Mouse (Mus musculus) G1E (cell line): Measurements from ENCODE around the gene Dock10.
"Not testable (repeated sequence)": the region's sequence is repeated elsewhere in the genome, so short reads cannot be mapped to it uniquely, and the experiment has no call there.

Source experiments
- CTCF ChIP-seq: IDR thresholded peaks from 2 replicates; pipeline ENCODE4 v1.5.1; 2012; ENCODE audit warnings: low read depth, low read length, inconsistent platforms, mixed read lengths
- GATA1 ChIP-seq: IDR thresholded peaks from 2 replicates; pipeline ENCODE4 v1.6.1; 2012; ENCODE audit warnings: borderline replicate concordance, low read length, inconsistent platforms, mixed read lengths
- GATA2 ChIP-seq: IDR thresholded peaks from 2 replicates; pipeline ENCODE4 v1.6.1; 2012; ENCODE audit warnings: low read depth, low read length, inconsistent platforms, borderline replicate concordance
- POLR2AphosphoS5 ChIP-seq: IDR thresholded peaks from 2 replicates; pipeline ENCODE4 v1.6.1; 2012; ENCODE audit warnings: low read depth, low read length, inconsistent platforms; ENCODE audit not compliant: insufficient replicate concordance
- TAL1 ChIP-seq: conservative IDR thresholded peaks from 2 replicates; pipeline ENCODE4 v1.6.1; 2012; ENCODE audit warnings: low read depth, low read length, inconsistent platforms, mixed read lengths

- TF ChIP-seq TAL1, CTCF, GATA1, POLR2AphosphoS5, GATA2: not testable (repeated sequence)
Observed at GRCm38 (mm10) chr1:80749122-80749521, 9.2 kb downstream of the Dock10 start.
